Mouse (Mus musculus): Measurements from ENCODE around the gene Mapk8. TPM values are rescaled to one million over a fixed set of nuclear protein-coding genes. Genes with fewer than 3 reads are reported as not detected.

The Mapk8 gene
- total RNA-seq, 2 experiments from 2014 or later: 19.6 to 38.7 TPM

- ATAC-seq (ENCODE audit: poor library complexity, severe bottlenecking): no peak
Observed at GRCm38 (mm10) chr14:33351984-33352722, 94.8 kb downstream of the Mapk8 start.

- ATAC-seq (ENCODE audit: poor library complexity, severe bottlenecking): no peak
Observed at GRCm38 (mm10) chr14:33351019-33351418, 95.9 kb downstream of the Mapk8 start.

- no peak for ATAC-seq (ENCODE audit: poor library complexity, severe bottlenecking)
Observed at GRCm38 (mm10) chr14:33348146-33348545, 98.8 kb downstream of the Mapk8 start.

GRCm38 (mm10) chr14:33347738-33348137 is 99.2 kb downstream of the Mapk8 start:
- ATAC-seq (ENCODE audit: poor library complexity, severe bottlenecking): no peak

GRCm38 (mm10) chr14:33346546-33346945 is 100.4 kb downstream of the Mapk8 start:
- ATAC-seq (ENCODE audit: poor library complexity, severe bottlenecking): no peak

GRCm38 (mm10) chr14:33343131-33343725 is 103.7 kb downstream of the Mapk8 start:
- no peak for ATAC-seq (ENCODE audit: poor library complexity, severe bottlenecking)

- no peak for ATAC-seq (ENCODE audit: poor library complexity, severe bottlenecking)
Observed at GRCm38 (mm10) chr14:33338684-33339083, 108.3 kb downstream of the Mapk8 start.

GRCm38 (mm10) chr14:33335733-33336132 is 111.2 kb downstream of the Mapk8 start:
- no peak for ATAC-seq (ENCODE audit: poor library complexity, severe bottlenecking)

- ATAC-seq (ENCODE audit: poor library complexity, severe bottlenecking): no peak
Observed at GRCm38 (mm10) chr14:33334402-33334801, 112.6 kb downstream of the Mapk8 start.

GRCm38 (mm10) chr14:33333833-33334232 is 113.1 kb downstream of the Mapk8 start:
- peak; percentile 54 for ATAC-seq (ENCODE audit: poor library complexity, severe bottlenecking)

GRCm38 (mm10) chr14:33331627-33332026 is 115.3 kb downstream of the Mapk8 start:
- ATAC-seq (ENCODE audit: poor library complexity, severe bottlenecking): no peak

GRCm38 (mm10) chr14:33330986-33331385 is 116.0 kb downstream of the Mapk8 start:
- no peak for ATAC-seq (ENCODE audit: poor library complexity, severe bottlenecking)

GRCm38 (mm10) chr14:33329297-33329805 is 117.6 kb downstream of the Mapk8 start:
- ATAC-seq (ENCODE audit: poor library complexity, severe bottlenecking): no peak

- no peak for ATAC-seq (ENCODE audit: poor library complexity, severe bottlenecking)
Observed at GRCm38 (mm10) chr14:33328369-33328768, 118.6 kb downstream of the Mapk8 start.

Other genes starting within 250 kb of the Mapk8 start
- 0.89 TPM in 1 of 2 replicates, not detected in the other for gene Arhgap22, start 233.1 kb downstream of the Mapk8 start, total RNA-seq (2015)
- 0.24 and 0.70 TPM in 2 replicates for gene Arhgap22, start 233.1 kb downstream of the Mapk8 start, total RNA-seq (2017)
- not detected in 2 replicates for gene Frmpd2, start 24.5 kb upstream of the Mapk8 start, total RNA-seq (2015)
- not detected in 2 replicates for gene Frmpd2, start 24.5 kb upstream of the Mapk8 start, total RNA-seq (2017)
- not detected in 2 replicates for gene Ptpn20, start 142.0 kb upstream of the Mapk8 start, total RNA-seq (2015)
- not detected in 2 replicates for gene Ptpn20, start 142.0 kb upstream of the Mapk8 start, total RNA-seq (2017)

Measured in megakaryocyte, adult 5-6 weeks (primary cell).